Mouse (Mus musculus) ES-E14 (cell line): ENCODE results near the gene Nufip2. TPM values are rescaled to one million over a fixed set of nuclear protein-coding genes. Genes with fewer than 3 reads are reported as not detected.
A peak's percentile ranks its signal among the peaks of the same experiment; 100 is the strongest.

ENCODE experiments used
- DNase-seq: peaks from one replicate; pipeline ENCODE4 v3.0.0-alpha.2; 2013; ENCODE audit warnings: low read depth, low spot score
- H3K27ac ChIP-seq: 2 replicates; pipeline ENCODE4 v1.5.1; 2012; ENCODE audit warnings: low read depth, mild to moderate bottlenecking, low read length, moderate library complexity, mixed read lengths; ENCODE audit not compliant: poor library complexity, insufficient read depth, severe bottlenecking
- H3K36me3 ChIP-seq: 2 replicates; pipeline ENCODE4 v1.6.1; 2012; ENCODE audit warnings: mild to moderate bottlenecking, low read length, moderate library complexity, mixed read lengths; ENCODE audit not compliant: control insufficient read depth, poor library complexity, insufficient read depth, severe bottlenecking
- H3K4me1 ChIP-seq, 2 experiments: fragments of 150-350 bp in 1 of 2; sonication (generic) in 1 of 2; 2 replicates each; pipeline ENCODE4 v1.6.1; 2012; ENCODE audit warnings: low read length in 2 of 2, mild to moderate bottlenecking in 1 of 2, mixed read lengths in 1 of 2; ENCODE audit not compliant: control insufficient read depth in 2 of 2, insufficient read depth in 2 of 2, poor library complexity in 1 of 2
- H3K4me3 ChIP-seq, 2 experiments: fragments of 150-350 bp in 1 of 2; sonication (generic) in 1 of 2; 2 replicates each; pipeline ENCODE4 v1.5.1; 2012; ENCODE audit warnings: low read length in 2 of 2, low read depth in 1 of 2, mild to moderate bottlenecking in 1 of 2, mixed read lengths in 1 of 2; ENCODE audit not compliant: insufficient read depth in 1 of 2, poor library complexity in 1 of 2, severe bottlenecking in 1 of 2
- H3K9ac ChIP-seq: 2 replicates; pipeline ENCODE4 v1.6.1; 2012; ENCODE audit warnings: low read depth, mild to moderate bottlenecking, low read length, mixed read lengths; ENCODE audit not compliant: poor library complexity, insufficient read depth, severe bottlenecking
- H3K9me3 ChIP-seq: fragments of 150-350 bp; sonication (generic); 2 replicates; pipeline ENCODE4 v1.6.1; 2012; ENCODE audit warnings: low read depth, mild to moderate bottlenecking, low read length; ENCODE audit not compliant: control insufficient read depth, insufficient read depth
- CHD2 ChIP-seq: IDR thresholded peaks from 2 replicates; pipeline ENCODE4 v1.6.1; 2014; ENCODE audit warnings: mild to moderate bottlenecking, low read depth, low read length, inconsistent platforms
- HCFC1 ChIP-seq: IDR thresholded peaks from 2 replicates; pipeline ENCODE4 v1.6.1; 2012; ENCODE audit warnings: low read length, inconsistent platforms, borderline replicate concordance; ENCODE audit not compliant: insufficient read depth
- MAFK ChIP-seq: IDR thresholded peaks from 2 replicates; pipeline ENCODE4 v1.6.1; 2014; ENCODE audit warnings: mild to moderate bottlenecking, low read depth, low read length, inconsistent platforms; ENCODE audit not compliant: insufficient read depth
- ZC3H11A ChIP-seq: IDR thresholded peaks from 2 replicates; pipeline ENCODE4 v1.6.1; 2012; ENCODE audit warnings: low read depth, mild to moderate bottlenecking, inconsistent platforms, low read length, borderline replicate concordance
- ZNF384 ChIP-seq: IDR thresholded peaks from 2 replicates; pipeline ENCODE4 v1.6.1; 2012; ENCODE audit warnings: low read depth, low read length, inconsistent platforms
- in situ Hi-C, 2 experiments: fragments of 600-800 bp; cut with MboI; formaldehyde crosslinking; loops; one replicate each; pipeline ENCODE4 v1.15.1; 2025; ENCODE audit warnings: low sequenced_read_pairs in 2 of 2, inconsistent platforms in 1 of 2; ENCODE audit not compliant: unreplicated experiment in 2 of 2
- total RNA-seq: library from RNA; depleted of rRNA; stranded (reverse); fragments of 300-350 nt; gene quantifications from 2 replicates; pipeline ENCODE4 v1.2.3, GENCODE M21; 2012

Nufip2 gene
- total RNA-seq, 1 experiment = 165 TPM

DNA sequence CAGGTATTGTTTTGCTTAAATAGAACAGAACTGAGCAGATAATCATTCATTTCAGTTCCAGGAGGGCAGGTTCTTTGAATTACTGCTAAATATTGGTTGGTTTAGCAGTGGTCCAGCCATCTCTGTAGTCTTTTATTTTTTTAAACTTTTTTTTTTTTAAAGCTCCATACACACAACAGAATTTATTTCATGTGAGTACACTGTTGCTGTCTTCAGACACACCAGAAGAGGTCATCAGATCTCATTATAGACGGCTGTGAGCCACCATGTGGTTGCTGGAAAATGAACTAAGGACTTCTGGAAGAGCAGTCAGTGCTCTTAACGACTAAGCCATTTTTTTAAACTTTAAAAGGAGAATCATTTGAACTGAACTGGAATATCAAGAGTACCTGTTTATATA, 11.3 kb downstream of the Nufip2 start:
- no peak overlapping the region for H3K9ac ChIP-seq
- peaks cover 40% of the 10 kb centered on the region for H3K36me3 ChIP-seq
- in situ Hi-C loops = no loop called here
- H3K27ac ChIP-seq = no peak overlapping the region
- no peak overlapping the region for H3K4me3 ChIP-seq
- TF ChIP-seq HCFC1 (no peak), ZNF384 (no peak), CHD2 (no peak), MAFK (no peak), ZC3H11A (no peak)
- H3K4me1 ChIP-seq = peaks cover 0 to 4% of the 10 kb centered on the region in 2 experiments; a peak in 1 of 4 replicates
- H3K9me3 ChIP-seq = no peaks in the 10 kb centered on the region
- DNase-seq = no peak

DNA sequence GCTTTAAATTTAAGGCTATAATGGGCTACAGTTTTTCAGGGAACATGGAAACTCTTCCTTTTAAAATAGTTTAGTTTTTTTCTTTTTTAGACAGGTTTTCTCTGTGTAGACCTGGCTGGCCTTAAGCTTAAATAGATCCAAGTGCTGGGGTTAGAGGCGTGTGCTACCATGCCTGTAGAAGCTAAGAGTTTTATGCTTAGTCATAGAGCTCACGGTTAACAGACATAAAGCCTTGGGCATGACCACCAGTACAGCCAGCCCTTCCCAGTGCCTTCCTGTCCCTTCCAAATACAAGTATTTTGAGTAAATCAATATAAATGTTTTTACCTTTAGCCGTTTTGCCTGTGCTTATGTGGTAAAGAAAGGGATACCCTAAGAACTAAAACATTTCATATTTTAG, 20.0 kb downstream of the Nufip2 start:
- TF ChIP-seq ZNF384 = no peak
- peaks cover 25% of the 10 kb centered on the region for H3K36me3 ChIP-seq

DNA sequence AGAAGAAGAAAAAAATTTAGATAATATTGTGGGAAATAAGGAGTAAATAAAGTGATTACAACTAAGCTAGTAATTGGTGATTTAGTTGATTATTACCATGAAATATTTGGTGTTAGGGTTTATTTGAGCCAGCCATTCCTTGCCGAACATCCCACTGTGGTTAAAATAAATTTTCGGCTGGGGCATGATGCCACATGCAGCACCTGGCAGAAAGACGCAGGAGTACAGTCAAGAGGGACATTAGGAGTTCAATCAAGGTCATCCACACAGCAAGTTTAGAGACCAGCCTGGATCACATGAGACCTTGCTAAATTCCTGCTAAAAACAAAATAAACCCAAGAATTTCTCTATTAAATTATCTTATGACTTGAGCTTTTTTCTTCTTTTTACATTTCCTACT, 23.1 kb downstream of the Nufip2 start:
- Histone ChIP-seq H3K9ac (no peak overlapping the region), H3K27ac (no peak overlapping the region), H3K4me1 (peaks cover 0 to 3% of the 10 kb centered on the region in 2 experiments; a peak in 1 of 4 replicates), H3K9me3 (no peaks in the 10 kb centered on the region), H3K36me3 (peaks cover 21% of the 10 kb centered on the region), H3K4me3 (no peak overlapping the region)
- TF ChIP-seq ZNF384 (no peak), MAFK (no peak), HCFC1 (no peak), CHD2 (no peak), ZC3H11A (no peak)
- in situ Hi-C loops = no loop called here
- no peak for DNase-seq

More for the DNA sequence above, 20.0 kb downstream of the Nufip2 start:
- in situ Hi-C loops = no loop called here
- Histone ChIP-seq H3K4me3 (no peak overlapping the region), H3K9me3 (no peaks in the 10 kb centered on the region), H3K9ac (no peak overlapping the region), H3K4me1 (peaks cover 0 to 3% of the 10 kb centered on the region in 2 experiments; a peak in 1 of 4 replicates), H3K27ac (no peak overlapping the region)
- DNase-seq = no peak

DNA sequence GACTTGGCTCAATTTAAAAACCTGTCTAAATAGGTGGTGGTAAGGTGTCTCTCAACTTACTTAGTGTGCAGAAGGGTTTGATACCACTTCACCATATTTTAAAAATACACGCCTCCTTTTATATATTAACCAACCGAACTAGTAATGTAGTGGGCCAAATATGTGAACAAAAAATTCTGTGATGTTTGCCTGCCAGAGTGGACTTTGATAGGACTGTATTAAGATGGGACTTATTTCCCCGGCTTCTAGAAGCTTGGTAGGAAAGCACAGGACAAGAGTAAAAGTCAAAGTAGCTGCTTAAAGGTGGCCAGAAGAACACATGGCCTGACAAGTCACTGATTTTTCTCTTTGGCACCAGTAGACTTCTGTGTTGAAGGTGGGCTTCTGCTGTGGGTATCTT, 27.8 kb downstream of the Nufip2 start:
- in situ Hi-C loops = no loop called here
- TF ChIP-seq CHD2 = peak; percentile 38; the same call in 1 of the 2 replicates
- no peak for TF ChIP-seq ZC3H11A
- Histone ChIP-seq H3K4me1 (no peaks in the 10 kb centered on the region), H3K4me3 (no peak overlapping the region), H3K9ac (no peak overlapping the region), H3K36me3 (peaks cover 12% of the 10 kb centered on the region), H3K27ac (no peak overlapping the region), H3K9me3 (no peaks in the 10 kb centered on the region)
- no peak for DNase-seq

DNA sequence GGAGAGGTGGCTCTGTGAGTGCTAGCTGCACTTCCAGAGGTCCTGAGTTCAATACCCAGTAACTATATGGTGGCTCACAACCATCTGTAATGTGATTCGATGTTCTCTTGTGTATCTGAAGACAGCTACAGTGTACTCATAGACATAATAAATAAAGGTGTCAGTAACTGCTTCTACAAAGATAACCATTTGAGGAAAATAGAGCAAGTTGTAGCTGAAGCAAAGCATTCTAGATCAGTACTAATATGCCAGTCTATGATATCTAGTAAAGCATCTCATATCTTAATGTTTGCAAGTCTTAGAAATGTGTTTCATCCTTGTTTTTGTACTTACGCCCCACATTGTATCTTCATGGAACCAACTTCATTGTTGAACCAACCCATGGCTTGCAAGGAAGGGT, 33.1 kb downstream of the Nufip2 start:
- H3K9ac ChIP-seq = no peak overlapping the region
- no peak overlapping the region for H3K4me3 ChIP-seq
- TF ChIP-seq CHD2 (no peak), ZC3H11A (no peak), MAFK (no peak), HCFC1 (no peak), ZNF384 (no peak)
- in situ Hi-C loops = no loop called here
- H3K27ac ChIP-seq = no peak overlapping the region
- no peaks in the 10 kb centered on the region for H3K4me1 ChIP-seq
- H3K9me3 ChIP-seq = no peaks in the 10 kb centered on the region
- peaks cover 6% of the 10 kb centered on the region; the same call in 1 of the 2 replicates for H3K36me3 ChIP-seq
- no peak for DNase-seq
